Mouse (Mus musculus) midbrain, postnatal 0 days (tissue): Measurements from ENCODE around the gene Wrap53. TPM values are rescaled to one million over a fixed set of nuclear protein-coding genes. Genes with fewer than 3 reads are reported as not detected.
"Not testable (repeated sequence)": the region's sequence is repeated elsewhere in the genome, so short reads cannot be mapped to it uniquely, and the experiment has no call there.

ENCODE experiments used
- ATAC-seq: fragments of 200-750 bp; cut with Nextera tagmentation; 2 replicates; pipeline ENCODE4 v1.8.0; 2017; ENCODE audit warnings: moderate number of reproducible peaks, mild to moderate bottlenecking, moderate TSS enrichment, moderate library complexity; ENCODE audit not compliant: low FRiP score
- DNase-seq: peaks from one replicate; pipeline ENCODE4 v3.0.0-alpha.2; 2015; ENCODE audit warnings: low spot score
- H3K27ac ChIP-seq: fragments of 300-500 bp; sonication (generic); 2 replicates; pipeline ENCODE4 v1.5.1; 2014; ENCODE audit warnings: low read depth, mild to moderate bottlenecking, low read length, mixed read lengths
- H3K27me3 ChIP-seq: fragments of 300-500 bp; sonication (generic); 2 replicates; pipeline ENCODE4 v1.6.1; 2014; ENCODE audit warnings: low read length, control low read depth, mixed read lengths; ENCODE audit not compliant: insufficient read depth
- H3K36me3 ChIP-seq: fragments of 300-500 bp; sonication (generic); 2 replicates; pipeline ENCODE4 v1.6.1; 2014; ENCODE audit warnings: low read length, control low read depth, mixed read lengths; ENCODE audit not compliant: insufficient read depth
- H3K4me1 ChIP-seq: fragments of 300-500 bp; sonication (generic); 2 replicates; pipeline ENCODE4 v1.6.1; 2014; ENCODE audit warnings: mild to moderate bottlenecking, control low read depth, antibody characterized with exemption, low read length, mixed read lengths; ENCODE audit not compliant: insufficient read depth
- H3K4me2 ChIP-seq: fragments of 300-500 bp; sonication (generic); 2 replicates; pipeline ENCODE4 v1.6.1; 2014; ENCODE audit warnings: low read depth, mild to moderate bottlenecking, low read length, mixed read lengths; ENCODE audit not compliant: poor library complexity, severe bottlenecking
- H3K4me3 ChIP-seq: fragments of 300-500 bp; sonication (generic); 2 replicates; pipeline ENCODE4 v1.5.1; 2014; ENCODE audit warnings: low read depth, mild to moderate bottlenecking, low read length, moderate library complexity
- H3K9ac ChIP-seq: fragments of 300-500 bp; sonication (generic); replicated peaks from 2 replicates; pipeline ENCODE4 v1.6.1; 2014; ENCODE audit warnings: mild to moderate bottlenecking, low read length, moderate library complexity, mixed read lengths; ENCODE audit not compliant: poor library complexity, severe bottlenecking
- H3K9me3 ChIP-seq: fragments of 300-500 bp; sonication (generic); 2 replicates; pipeline ENCODE4 v1.6.1; 2016; ENCODE audit warnings: low read length, control low read depth
- CTCF ChIP-seq: IDR thresholded peaks from 2 replicates; pipeline ENCODE4 v1.5.1; 2016; ENCODE audit warnings: antibody characterized with exemption, mild to moderate bottlenecking
- WGBS: fragments of 180-500 bp; shearing (Covaris S2); extraction: QIAGEN DNeasy Blood & Tissue Kit; methylation state at CpG from one replicate; pipeline ENCODE4 v1.1.7; 2014; 5-methylcytosine and 5-hydroxymethylcytosine counted together
- polyA plus RNA-seq: library from polyadenylated mRNA; unstranded; fragments of >200 nt; fragmentation: Nextera tagmentation; extraction: Ambion mirVana; gene quantifications from 2 replicates; pipeline ENCODE4 v1.2.1, GENCODE M21; 2015
- total RNA-seq: library from RNA; depleted of rRNA; stranded (reverse); fragments of >200 nt; gene quantifications from 2 replicates; pipeline ENCODE4 v1.2.3, GENCODE M21; 2014

Gene Wrap53
- total and polyA plus RNA-seq, 2 experiments from 2014 or later, result 14.2 to 15.7 TPM

DNA sequence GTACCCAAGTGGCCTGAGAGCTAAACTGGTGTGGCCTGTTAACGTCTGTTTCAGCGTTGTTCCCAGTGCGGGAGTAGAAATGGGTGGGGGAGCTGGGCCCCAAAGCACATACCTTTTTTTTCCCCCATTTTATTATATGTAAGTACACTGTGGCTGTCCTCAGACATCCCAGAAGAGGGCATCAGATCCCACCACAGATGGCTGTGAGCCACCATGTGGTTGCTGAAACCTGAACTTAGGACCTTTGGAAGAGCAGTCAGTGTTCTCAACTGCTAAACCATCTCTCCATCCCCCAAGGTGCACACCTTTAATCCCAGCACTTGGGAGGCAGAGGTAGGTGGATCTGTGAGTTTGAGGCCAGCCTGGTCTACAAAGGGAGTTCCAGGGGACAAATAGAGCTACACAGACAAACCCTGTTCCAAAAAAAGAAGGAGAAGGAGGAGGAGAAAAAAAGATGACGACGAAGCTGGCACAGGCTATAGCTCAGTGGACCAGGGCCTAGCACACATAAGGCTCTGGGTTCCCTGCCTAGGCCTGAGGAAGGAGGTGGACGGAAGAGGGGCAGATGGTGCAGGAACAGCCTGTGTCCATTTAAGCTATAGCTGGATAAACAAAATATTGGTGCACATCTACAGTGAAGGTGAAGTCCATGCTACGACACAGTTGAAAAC lies 47.4 kb downstream of the Wrap53 start:
- Histone ChIP-seq H3K4me3 (no peak overlapping the region), H3K36me3 (no peaks in the 10 kb centered on the region), H3K4me2 (no peak overlapping the region), H3K9me3 (no peaks in the 10 kb centered on the region), H3K27me3 (no peaks in the 10 kb centered on the region), H3K9ac (no peak overlapping the region), H3K27ac (no peak overlapping the region), H3K4me1 (no peaks in the 10 kb centered on the region)
- no peak for ATAC-seq
- no peak for DNase-seq
- WGBS, result 86% methylated on average over 7 of the region's 7 CpGs
- TF ChIP-seq CTCF, result peak; percentile 44

DNA sequence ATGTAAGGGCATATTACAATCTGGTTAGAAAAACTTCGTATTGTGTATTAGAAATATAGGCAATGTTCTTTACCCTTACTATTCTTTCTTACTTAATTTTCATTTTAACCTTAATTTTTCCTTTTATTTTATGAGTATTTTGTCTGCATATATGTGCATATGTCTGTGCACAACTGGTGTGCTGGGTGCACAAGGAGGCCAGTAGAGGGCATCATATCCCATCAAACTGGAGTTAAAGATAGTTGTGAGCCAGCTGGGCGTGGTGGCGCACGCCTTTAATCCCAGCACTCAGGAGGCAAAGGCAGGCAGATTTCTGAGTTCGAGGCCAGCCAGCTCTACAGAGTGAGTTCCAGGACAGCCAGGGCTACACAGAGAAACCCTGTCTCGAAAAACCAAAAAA lies 49.3 kb downstream of the Wrap53 start:
- not testable (repeated sequence) for H3K27me3 ChIP-seq, H3K27ac ChIP-seq, H3K36me3 ChIP-seq, H3K4me2 ChIP-seq, DNase-seq, H3K9ac ChIP-seq, H3K4me3 ChIP-seq, ATAC-seq, H3K9me3 ChIP-seq, H3K4me1 ChIP-seq
- peak; percentile 43; the same call in 1 of the 2 replicates for TF ChIP-seq CTCF
- 92% methylated on average over 6 of the region's 6 CpGs for WGBS

DNA sequence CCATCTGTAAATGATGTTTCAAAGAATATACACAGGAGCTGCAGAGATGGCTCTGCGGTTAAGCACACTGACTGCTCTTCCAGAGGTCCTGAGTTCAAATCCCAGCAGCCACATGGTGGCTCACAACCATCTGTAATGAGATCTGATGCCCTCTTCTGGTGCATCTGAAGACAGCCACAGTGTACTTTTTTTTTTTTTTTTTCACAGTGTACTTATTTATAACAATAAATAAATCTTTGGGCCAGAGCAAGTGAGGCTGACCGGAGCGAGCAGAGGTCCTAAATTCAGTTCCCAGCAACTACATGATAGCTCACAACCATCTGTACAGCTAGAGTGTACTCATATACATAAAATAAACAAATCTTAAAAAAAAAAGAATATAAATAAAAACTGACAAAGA lies 49.8 kb downstream of the Wrap53 start:
- H3K4me1 ChIP-seq, H3K4me2 ChIP-seq, H3K9ac ChIP-seq, H3K4me3 ChIP-seq, ATAC-seq, H3K9me3 ChIP-seq, DNase-seq, H3K36me3 ChIP-seq, H3K27ac ChIP-seq, H3K27me3 ChIP-seq: not testable (repeated sequence)
- 92% methylated on average over 3 of the region's 3 CpGs for WGBS
- TF ChIP-seq CTCF, result peak; percentile 27; the same call in 1 of the 2 replicates

DNA sequence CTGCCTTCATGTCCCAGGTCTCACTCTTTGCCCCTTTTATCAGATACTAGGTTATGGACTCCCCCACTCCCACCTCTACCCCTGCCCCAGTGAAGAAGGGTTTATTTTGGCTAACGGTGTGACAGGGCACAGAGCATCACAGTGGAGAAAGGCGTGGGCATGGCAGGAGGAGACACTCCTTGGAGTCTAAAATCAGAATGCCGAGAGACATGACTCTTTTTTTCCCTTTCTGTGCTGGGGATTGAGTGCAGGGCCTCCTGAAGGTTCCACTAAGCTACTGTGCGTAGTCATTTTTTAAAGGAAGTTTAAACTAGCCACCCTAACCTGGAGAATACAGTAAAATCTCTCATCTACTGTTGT lies 52.0 kb downstream of the Wrap53 start:
- 0 out of 2 replicates have a peak overlapping the region, but pooled peaks have one; percentile 29 for H3K9ac ChIP-seq
- no peak for ATAC-seq
- peak overlapping the region; percentile 94 for H3K27ac ChIP-seq
- H3K36me3 ChIP-seq, result 0 out of 2 replicates have a peak, but pooled peaks cover 2% of the 10 kb centered on the region
- WGBS, result 71% methylated on average over 4 of the region's 4 CpGs
- DNase-seq, result no peak
- no peak overlapping the region for H3K4me2 ChIP-seq
- H3K4me1 ChIP-seq, result no peaks in the 10 kb centered on the region
- no peak overlapping the region for H3K4me3 ChIP-seq
- H3K9me3 ChIP-seq, result no peaks in the 10 kb centered on the region
- H3K27me3 ChIP-seq, result no peaks in the 10 kb centered on the region
- no peak for TF ChIP-seq CTCF

DNA sequence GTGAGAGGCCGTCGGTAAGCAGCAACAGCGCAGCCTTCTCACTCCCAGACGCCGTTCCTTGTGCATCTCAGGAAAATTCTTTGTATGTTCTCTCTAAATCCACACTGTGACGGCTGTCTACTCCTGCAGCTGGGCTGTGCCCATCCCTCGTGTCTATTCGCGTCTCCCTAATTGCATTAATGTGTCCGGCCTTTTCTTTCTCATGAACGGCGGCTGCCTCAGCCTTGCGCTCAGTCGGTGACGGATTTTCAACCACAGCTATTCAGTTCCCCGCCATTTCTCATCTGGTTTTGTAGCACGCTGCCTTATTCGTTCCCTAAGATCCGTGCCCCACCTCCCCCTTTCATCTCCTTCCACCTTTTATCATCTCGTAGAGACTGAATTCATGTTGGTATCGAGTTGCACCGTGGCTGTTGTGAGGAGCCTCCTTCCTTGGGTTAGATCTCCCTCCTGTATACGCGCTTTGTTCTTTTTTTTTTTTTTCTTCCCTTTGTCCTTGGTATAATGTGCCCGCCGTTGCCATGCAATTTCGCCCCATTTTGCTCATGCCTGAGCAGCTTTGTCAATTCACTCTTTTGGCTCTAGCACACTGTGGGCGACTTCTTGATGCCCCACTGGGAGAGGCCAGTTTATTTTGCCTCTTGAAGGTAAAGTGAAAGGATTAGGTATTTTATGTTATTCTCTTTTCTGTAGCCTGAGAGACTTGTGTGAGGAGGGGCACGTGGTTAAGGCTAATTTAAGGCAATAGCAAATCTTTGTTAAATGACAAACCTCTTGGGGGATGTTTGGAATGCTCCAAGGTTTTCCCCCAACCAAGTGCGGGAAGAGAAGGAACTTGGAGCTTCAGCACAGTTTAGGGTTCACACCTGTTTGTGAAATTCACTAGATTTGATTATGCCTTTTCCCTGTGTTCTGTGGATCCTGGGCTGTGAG lies 52.7 kb downstream of the Wrap53 start:
- H3K4me2 ChIP-seq, result peak overlapping the region; percentile 41

More for the DNA sequence above, 52.7 kb downstream of the Wrap53 start:
- Histone ChIP-seq H3K4me1 (no peaks in the 10 kb centered on the region), H3K4me3 (peak overlapping the region; percentile 8), H3K36me3 (0 out of 2 replicates have a peak, but pooled peaks cover 2% of the 10 kb centered on the region), H3K9ac (peak overlapping the region; percentile 40), H3K27me3 (no peaks in the 10 kb centered on the region), H3K27ac (peak overlapping the region; percentile 94), H3K9me3 (no peaks in the 10 kb centered on the region)
- no peak for TF ChIP-seq CTCF
- DNase-seq (peak; percentile 73), ATAC-seq (peak; percentile 49; the same call in 1 of the 2 replicates)
- 5% methylated on average over 30 of the region's 30 CpGs for WGBS
